Mouse (Mus musculus) stomach, embryonic 14.5 days (tissue): ENCODE measurements around the gene Chad. TPM values are rescaled to one million over a fixed set of nuclear protein-coding genes. Genes with fewer than 3 reads are reported as not detected.

Source experiments
- ATAC-seq: fragments of 200-750 bp; cut with Nextera tagmentation; 2 replicates; pipeline ENCODE4 v1.8.0; 2017; ENCODE audit warnings: low read depth, moderate TSS enrichment; ENCODE audit not compliant: insufficient number of reproducible peaks, insufficient read depth, low FRiP score
- H3K27ac ChIP-seq: fragments of 300-500 bp; sonication (generic); 2 replicates; pipeline ENCODE4 v1.5.1; 2014; ENCODE audit warnings: mild to moderate bottlenecking, low read length, moderate library complexity, mixed read lengths
- H3K27me3 ChIP-seq: fragments of 300-500 bp; sonication (generic); 2 replicates; pipeline ENCODE4 v1.6.1; 2014; ENCODE audit warnings: low read length, control low read depth, mixed read lengths; ENCODE audit not compliant: control insufficient read depth, insufficient read depth
- H3K36me3 ChIP-seq: fragments of 300-500 bp; sonication (generic); 2 replicates; pipeline ENCODE4 v1.6.1; 2014; ENCODE audit warnings: mild to moderate bottlenecking, control low read depth, low read length, moderate library complexity, mixed read lengths; ENCODE audit not compliant: control insufficient read depth, insufficient read depth
- H3K4me1 ChIP-seq: fragments of 300-500 bp; sonication (generic); 2 replicates; pipeline ENCODE4 v1.6.1; 2014; ENCODE audit warnings: low read length, control low read depth, mixed read lengths; ENCODE audit not compliant: control insufficient read depth, insufficient read depth
- H3K4me2 ChIP-seq: fragments of 300-500 bp; sonication (generic); replicated peaks from 2 replicates; pipeline ENCODE4 v1.6.1; 2014; ENCODE audit warnings: low read depth, low read length, control low read depth
- H3K4me3 ChIP-seq: fragments of 300-500 bp; sonication (generic); 2 replicates; pipeline ENCODE4 v1.5.1; 2014; ENCODE audit warnings: low read depth, low read length, control low read depth
- H3K9ac ChIP-seq: fragments of 300-500 bp; sonication (generic); replicated peaks from 2 replicates; pipeline ENCODE4 v1.6.1; 2014; ENCODE audit warnings: low read depth, mild to moderate bottlenecking, control low read depth, low read length, moderate library complexity, mixed read lengths
- H3K9me3 ChIP-seq: fragments of 300-500 bp; sonication (generic); 2 replicates; pipeline ENCODE4 v1.6.1; 2016; ENCODE audit warnings: low read depth, low read length, control low read depth; ENCODE audit not compliant: control insufficient read depth
- WGBS: fragments of 180-500 bp; shearing (Covaris S2); extraction: QIAGEN DNeasy Blood & Tissue Kit; methylation state at CpG from one replicate; pipeline ENCODE4 v1.1.7; 2014; 5-methylcytosine and 5-hydroxymethylcytosine counted together
- polyA plus RNA-seq: library from polyadenylated mRNA; unstranded; fragments of >200 nt; fragmentation: Nextera tagmentation; extraction: Ambion mirVana; gene quantifications from 2 replicates; pipeline ENCODE4 v1.2.1, GENCODE M21; 2014

The Chad gene
- polyA plus RNA-seq, 1 experiment from 2014 or later: 5.0 TPM

DNA sequence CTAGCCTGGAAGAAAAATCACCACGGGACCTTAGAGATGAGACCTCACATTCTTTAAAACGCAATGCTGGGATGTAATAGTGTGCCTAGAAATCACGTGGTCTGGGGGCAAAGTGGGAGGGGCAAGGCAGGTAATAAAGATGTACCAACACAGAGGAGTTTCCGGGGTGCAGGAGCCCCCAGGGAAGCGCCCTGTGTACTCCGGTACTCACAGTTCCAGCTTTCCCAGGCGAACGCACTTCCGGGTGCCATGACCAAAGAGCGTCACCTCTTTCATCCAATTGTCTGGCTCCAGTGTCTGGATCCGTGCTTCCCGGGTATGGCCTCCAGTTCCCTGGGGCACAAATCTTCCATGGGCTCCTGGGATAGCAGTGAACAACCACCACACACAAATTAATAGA lies 21.5 kb upstream of the Chad start:
- WGBS: 85% methylated on average over 12 of the region's 12 CpGs

GRCm38 (mm10) chr11:94543932-94544331 lies 20.9 kb upstream of the Chad start:
- Histone ChIP-seq H3K4me3 (no peak overlapping the region), H3K27ac (no peak overlapping the region), H3K9me3 (no peaks in the 10 kb centered on the region), H3K4me1 (0 out of 2 replicates have a peak, but pooled peaks cover 10% of the 10 kb centered on the region), H3K27me3 (no peaks in the 10 kb centered on the region), H3K36me3 (no peaks in the 10 kb centered on the region; the same call in 1 of the 2 replicates), H3K4me2 (peak overlapping the region; percentile 10; the same call in 1 of the 2 replicates), H3K9ac (no peak overlapping the region)
- 28% methylated on average over 9 of the region's 9 CpGs for WGBS
- ATAC-seq: 0 out of 2 replicates have a peak, but pooled peaks have one; percentile 34

More for the DNA sequence above, 21.5 kb upstream of the Chad start:
- no peak overlapping the region for H3K9ac ChIP-seq
- no peak overlapping the region for H3K4me3 ChIP-seq
- H3K9me3 ChIP-seq: no peaks in the 10 kb centered on the region
- ATAC-seq: no peak
- no peaks in the 10 kb centered on the region; the same call in 1 of the 2 replicates for H3K36me3 ChIP-seq
- no peak overlapping the region for H3K27ac ChIP-seq
- no peak overlapping the region for H3K4me2 ChIP-seq
- H3K4me1 ChIP-seq: 0 out of 2 replicates have a peak, but pooled peaks cover 9% of the 10 kb centered on the region
- H3K27me3 ChIP-seq: no peaks in the 10 kb centered on the region

DNA sequence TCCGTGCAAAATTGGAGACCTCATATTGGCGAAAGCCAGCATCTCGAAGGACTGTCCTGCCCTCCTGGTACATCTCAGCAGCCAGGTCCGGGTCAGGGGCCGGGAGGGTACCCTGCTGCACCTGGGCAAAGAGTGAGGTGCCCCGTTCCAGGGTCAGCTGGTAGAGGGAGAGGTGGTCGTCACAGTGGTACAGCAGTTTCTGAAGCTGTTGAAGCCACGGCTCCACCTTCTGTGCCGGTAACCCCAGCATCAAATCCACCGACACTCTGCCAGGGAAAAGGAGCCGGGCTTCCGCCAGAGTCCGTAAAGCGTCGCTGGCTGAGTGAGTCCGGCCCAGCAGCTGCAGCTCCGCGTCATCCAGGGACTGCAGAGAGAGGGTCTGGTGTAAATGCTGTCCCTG lies 20.4 kb upstream of the Chad start:
- Histone ChIP-seq H3K4me2 (peak overlapping the region; percentile 10; the same call in 1 of the 2 replicates), H3K36me3 (no peaks in the 10 kb centered on the region; the same call in 1 of the 2 replicates), H3K27ac (no peak overlapping the region), H3K9me3 (no peaks in the 10 kb centered on the region), H3K4me3 (no peak overlapping the region), H3K4me1 (0 out of 2 replicates have a peak, but pooled peaks cover 10% of the 10 kb centered on the region), H3K27me3 (no peaks in the 10 kb centered on the region), H3K9ac (no peak overlapping the region)
- 57% methylated on average over 18 of the region's 18 CpGs for WGBS
- no peak for ATAC-seq

- Histone ChIP-seq H3K4me3 (no peak overlapping the region), H3K27ac (no peak overlapping the region), H3K4me1 (peaks cover 13% of the 10 kb centered on the region; the same call in 1 of the 2 replicates), H3K9me3 (no peaks in the 10 kb centered on the region), H3K9ac (no peak overlapping the region), H3K4me2 (no peak overlapping the region), H3K36me3 (no peaks in the 10 kb centered on the region), H3K27me3 (no peaks in the 10 kb centered on the region)
- ATAC-seq: no peak
- WGBS: 91% methylated on average over 5 of the region's 5 CpGs
These were observed 18.5 kb upstream of the Chad start for GRCm38 (mm10) chr11:94546381-94546780.

DNA sequence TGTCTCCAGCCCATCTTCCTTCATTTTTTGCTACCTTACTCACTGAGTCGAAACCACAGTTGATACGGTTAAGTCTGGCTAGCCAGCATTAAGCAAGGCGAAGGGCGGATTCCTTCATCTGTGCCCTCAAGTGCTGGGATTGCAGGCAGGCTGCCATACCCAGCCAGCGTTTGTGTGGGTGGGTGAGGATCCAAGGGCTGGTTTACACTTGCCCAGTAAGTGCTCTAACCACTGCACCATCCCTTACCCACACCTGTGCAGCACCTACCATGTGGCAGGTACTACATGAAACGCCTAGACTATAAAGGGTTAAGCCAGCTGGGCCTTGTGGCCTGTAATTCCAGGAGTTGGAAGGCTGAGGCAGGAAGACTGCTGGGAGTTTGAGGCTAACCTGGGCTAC lies 17.6 kb upstream of the Chad start:
- Histone ChIP-seq H3K4me2 (no peak overlapping the region), H3K9ac (no peak overlapping the region), H3K4me1 (peaks cover 13% of the 10 kb centered on the region; the same call in 1 of the 2 replicates), H3K9me3 (no peaks in the 10 kb centered on the region), H3K4me3 (no peak overlapping the region), H3K27me3 (no peaks in the 10 kb centered on the region), H3K27ac (no peak overlapping the region), H3K36me3 (no peaks in the 10 kb centered on the region)
- no peak for ATAC-seq
- 90% methylated on average over 6 of the region's 6 CpGs for WGBS

- 13% methylated on average over 24 of the region's 24 CpGs for WGBS
- H3K4me2 ChIP-seq: peak overlapping the region; percentile 97
- peaks cover 13% of the 10 kb centered on the region; the same call in 1 of the 2 replicates for H3K4me1 ChIP-seq
- H3K9ac ChIP-seq: peak overlapping the region; percentile 59
- H3K36me3 ChIP-seq: no peaks in the 10 kb centered on the region
- H3K4me3 ChIP-seq: peak overlapping the region; percentile 51
- H3K27me3 ChIP-seq: no peaks in the 10 kb centered on the region
- no peaks in the 10 kb centered on the region for H3K9me3 ChIP-seq
- 0 out of 2 replicates have a peak, but pooled peaks have one; percentile 5 for ATAC-seq
- no peak overlapping the region for H3K27ac ChIP-seq
These were observed 16.6 kb upstream of the Chad start for GRCm38 (mm10) chr11:94548041-94548784.

DNA sequence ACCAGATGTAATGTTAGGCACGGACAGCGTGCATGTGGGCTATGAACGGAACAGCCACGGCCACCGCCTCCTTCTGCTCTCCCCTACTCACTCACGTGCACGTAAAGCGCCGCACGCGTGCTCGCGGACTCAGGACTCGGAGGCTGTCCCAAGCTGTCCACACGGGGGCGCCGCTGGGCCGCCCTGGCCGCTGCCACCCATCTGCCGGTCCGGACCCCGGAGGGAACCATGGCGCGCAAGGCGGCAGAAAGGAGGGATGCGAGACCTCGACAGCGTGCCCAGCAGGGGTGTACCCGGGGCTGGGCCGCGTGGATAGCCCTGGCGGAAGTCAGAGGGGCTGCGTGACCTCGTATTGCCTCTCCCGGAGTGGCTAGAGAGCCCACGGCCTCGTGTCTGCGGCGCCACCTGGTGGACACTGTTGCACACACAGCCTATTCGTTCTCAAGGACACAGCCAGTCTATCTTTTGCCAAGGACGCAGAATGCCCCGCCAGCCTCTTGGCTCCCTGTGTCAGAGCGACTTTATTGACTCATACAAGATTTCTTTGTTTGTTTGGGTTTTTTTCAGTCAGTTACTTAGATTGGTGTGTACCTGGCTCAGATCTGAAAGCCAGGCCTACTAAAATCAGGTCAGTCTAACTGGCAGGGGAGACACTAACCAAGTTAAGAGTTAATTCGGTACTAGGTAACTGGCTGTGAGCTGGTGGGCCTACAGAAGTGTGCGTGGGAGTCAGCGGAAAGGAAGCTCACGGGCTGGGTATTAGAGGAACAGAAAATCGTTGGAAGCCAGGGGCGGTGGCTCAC lies 15.8 kb upstream of the Chad start, which contains the start of gene Rsad1:
Rsad1 (minus strand) TSS at position 368 of the 803 bp plus-strand sequence.
- ATAC-seq: peak; percentile 85
- 4% methylated on average over 49 of the region's 49 CpGs for WGBS
- peak within 1 kb of the TSS; percentile 97 for H3K4me2 ChIP-seq
- no peaks in the 10 kb centered on the region for H3K27me3 ChIP-seq
- H3K4me1 ChIP-seq: peaks cover 13% of the 10 kb centered on the region; the same call in 1 of the 2 replicates
- peak within 1 kb of the TSS; percentile 59 for H3K9ac ChIP-seq
- no peaks in the 10 kb centered on the region for H3K36me3 ChIP-seq
- no peaks in the 10 kb centered on the region for H3K9me3 ChIP-seq
- peak within 1 kb of the TSS; percentile 51 for H3K4me3 ChIP-seq
- peak within 1 kb of the TSS; percentile 73; the same call in 1 of the 2 replicates for H3K27ac ChIP-seq
